Mouse (Mus musculus) forebrain, embryonic 14.5 days (tissue): ENCODE measurements around the gene 4930503B20Rik. TPM values are rescaled to one million over a fixed set of nuclear protein-coding genes. Genes with fewer than 3 reads are reported as not detected.
A peak's percentile ranks its signal among the peaks of the same experiment; 100 is the strongest.

Source experiments
- ATAC-seq: fragments of 200-750 bp; cut with Nextera tagmentation; 2 replicates; pipeline ENCODE4 v1.8.0; 2017; ENCODE audit warnings: mild to moderate bottlenecking, moderate library complexity
- DNase-seq: peaks from one replicate; pipeline ENCODE4 v3.0.0-alpha.2; 2015; ENCODE audit warnings: low spot score
- H3K27ac ChIP-seq: fragments of 300-500 bp; sonication (generic); 2 replicates; pipeline ENCODE4 v1.5.1; 2014; ENCODE audit warnings: low read depth, mild to moderate bottlenecking, control low read depth, low read length, moderate library complexity
- H3K27me3 ChIP-seq: fragments of 300-500 bp; sonication (generic); replicated peaks from 2 replicates; pipeline ENCODE4 v1.6.1; 2014; ENCODE audit warnings: low read length, control low read depth, mixed read lengths; ENCODE audit not compliant: control insufficient read depth, insufficient read depth
- H3K36me3 ChIP-seq: fragments of 300-500 bp; sonication (generic); 2 replicates; pipeline ENCODE4 v1.6.1; 2014; ENCODE audit warnings: low read length, control low read depth; ENCODE audit not compliant: control insufficient read depth, insufficient read depth
- H3K4me1 ChIP-seq: fragments of 300-500 bp; sonication (generic); 2 replicates; pipeline ENCODE4 v1.6.1; 2014; ENCODE audit warnings: antibody characterized with exemption, low read length, control low read depth; ENCODE audit not compliant: control insufficient read depth, insufficient read depth
- H3K4me2 ChIP-seq: fragments of 300-500 bp; sonication (generic); 2 replicates; pipeline ENCODE4 v1.6.1; 2014; ENCODE audit warnings: mild to moderate bottlenecking, control low read depth, low read length
- H3K4me3 ChIP-seq: fragments of 300-500 bp; sonication (generic); 2 replicates; pipeline ENCODE4 v1.5.1; 2014; ENCODE audit warnings: low read depth, low read length, control low read depth
- H3K9ac ChIP-seq: fragments of 300-500 bp; sonication (generic); 2 replicates; pipeline ENCODE4 v1.6.1; 2014; ENCODE audit warnings: mild to moderate bottlenecking, low read length, control low read depth, moderate library complexity
- H3K9me3 ChIP-seq: fragments of 300-500 bp; sonication (generic); replicated peaks from 2 replicates; pipeline ENCODE4 v1.6.1; 2016; ENCODE audit warnings: low read length, control low read depth, mixed read lengths; ENCODE audit not compliant: control insufficient read depth
- WGBS: fragments of 180-500 bp; shearing (Covaris S2); extraction: QIAGEN DNeasy Blood & Tissue Kit; methylation state at CpG from one replicate; pipeline ENCODE4 v1.1.7; 2014; 5-methylcytosine and 5-hydroxymethylcytosine counted together
- polyA plus RNA-seq: library from polyadenylated mRNA; unstranded; fragments of >200 nt; fragmentation: Nextera tagmentation; extraction: Ambion mirVana; gene quantifications from 2 replicates; pipeline ENCODE4 v1.2.1, GENCODE M21; 2014

Gene 4930503B20Rik
- polyA plus RNA-seq, 1 experiment from 2014 or later: not detected

- DNase-seq (no peak), ATAC-seq (no peak)
- H3K9ac ChIP-seq: no peak overlapping the region
- H3K27ac ChIP-seq: no peak overlapping the region
- H3K4me2 ChIP-seq: no peak overlapping the region
- H3K4me1 ChIP-seq: no peaks in the 10 kb centered on the region
- H3K27me3 ChIP-seq: no peaks in the 10 kb centered on the region
- 74% methylated on average over 5 of the region's 5 CpGs for WGBS
- no peaks in the 10 kb centered on the region for H3K9me3 ChIP-seq
- no peak overlapping the region for H3K4me3 ChIP-seq
- no peaks in the 10 kb centered on the region for H3K36me3 ChIP-seq
Observed at GRCm38 (mm10) chr3:146616533-146617283, 34.4 kb downstream of the 4930503B20Rik start.

GRCm38 (mm10) chr3:146615496-146615895 lies 35.6 kb downstream of the 4930503B20Rik start, which contains the start of gene Dnase2b:
Gene Dnase2b (minus strand): TSS chr3:146615596.
- DNase-seq (no peak), ATAC-seq (no peak)
- H3K36me3 ChIP-seq: no peaks in the 10 kb centered on the region
- no peaks in the 10 kb centered on the region for H3K4me1 ChIP-seq
- no peak within 1 kb of the TSS for H3K4me3 ChIP-seq
- H3K27me3 ChIP-seq: no peaks in the 10 kb centered on the region
- no peak within 1 kb of the TSS for H3K9ac ChIP-seq
- H3K4me2 ChIP-seq: no peak within 1 kb of the TSS
- no peak within 1 kb of the TSS for H3K27ac ChIP-seq
- no peaks in the 10 kb centered on the region for H3K9me3 ChIP-seq
- WGBS: 95% methylated on average over 4 of the region's 4 CpGs

GRCm38 (mm10) chr3:146611821-146612220 lies 39.3 kb downstream of the 4930503B20Rik start:
- ATAC-seq (no peak), DNase-seq (no peak)
- WGBS: 92% methylated on average over 4 of the region's 4 CpGs
- Histone ChIP-seq H3K9me3 (no peaks in the 10 kb centered on the region), H3K36me3 (no peaks in the 10 kb centered on the region), H3K27ac (no peak overlapping the region), H3K4me1 (peaks cover 3% of the 10 kb centered on the region; the same call in 1 of the 2 replicates), H3K4me3 (no peak overlapping the region), H3K4me2 (no peak overlapping the region), H3K27me3 (no peaks in the 10 kb centered on the region), H3K9ac (no peak overlapping the region)

- Histone ChIP-seq H3K4me1 (peaks cover 3% of the 10 kb centered on the region; the same call in 1 of the 2 replicates), H3K27ac (no peak overlapping the region), H3K9me3 (no peaks in the 10 kb centered on the region), H3K27me3 (no peaks in the 10 kb centered on the region), H3K4me2 (no peak overlapping the region), H3K4me3 (no peak overlapping the region), H3K9ac (no peak overlapping the region), H3K36me3 (no peaks in the 10 kb centered on the region)
- ATAC-seq (no peak), DNase-seq (no peak)
- WGBS: 70% methylated on average over 4 of the region's 4 CpGs
Observed at GRCm38 (mm10) chr3:146611261-146611660, 39.9 kb downstream of the 4930503B20Rik start.

GRCm38 (mm10) chr3:146610322-146610721 lies 40.8 kb downstream of the 4930503B20Rik start:
- ATAC-seq (no peak), DNase-seq (no peak)
- Histone ChIP-seq H3K4me1 (peaks cover 3% of the 10 kb centered on the region; the same call in 1 of the 2 replicates), H3K36me3 (no peaks in the 10 kb centered on the region), H3K4me3 (no peak overlapping the region), H3K27me3 (no peaks in the 10 kb centered on the region), H3K27ac (no peak overlapping the region), H3K4me2 (no peak overlapping the region), H3K9me3 (no peaks in the 10 kb centered on the region), H3K9ac (no peak overlapping the region)
- 78% methylated on average over 10 of the region's 10 CpGs for WGBS

- Histone ChIP-seq H3K9me3 (no peaks in the 10 kb centered on the region), H3K27me3 (no peaks in the 10 kb centered on the region), H3K4me1 (peaks cover 3% of the 10 kb centered on the region; the same call in 1 of the 2 replicates), H3K36me3 (no peaks in the 10 kb centered on the region), H3K4me2 (no peak overlapping the region), H3K27ac (no peak overlapping the region; the same call in 1 of the 2 replicates), H3K4me3 (no peak overlapping the region), H3K9ac (no peak overlapping the region)
- peak; percentile 66 for DNase-seq
- ATAC-seq: peak; percentile 44; the same call in 1 of the 2 replicates
- 13% methylated on average over 1 of the region's 1 CpGs for WGBS
Observed at GRCm38 (mm10) chr3:146607368-146607767, 43.7 kb downstream of the 4930503B20Rik start.

GRCm38 (mm10) chr3:146604647-146605046 lies 46.5 kb downstream of the 4930503B20Rik start:
- Histone ChIP-seq H3K4me3 (no peak overlapping the region), H3K4me2 (no peak overlapping the region), H3K9ac (no peak overlapping the region), H3K27me3 (no peaks in the 10 kb centered on the region), H3K9me3 (no peaks in the 10 kb centered on the region), H3K36me3 (no peaks in the 10 kb centered on the region), H3K27ac (no peak overlapping the region), H3K4me1 (peaks cover 3% of the 10 kb centered on the region; the same call in 1 of the 2 replicates)
- 86% methylated on average over 9 of the region's 9 CpGs for WGBS
- DNase-seq (no peak), ATAC-seq (no peak)

GRCm38 (mm10) chr3:146602531-146602930 lies 48.6 kb downstream of the 4930503B20Rik start:
- whole genome bisulfite sequencing: 89% methylated on average over 3 of the region's 3 CpGs
- no peak overlapping the region for H3K27ac ChIP-seq
- no peak overlapping the region for H3K4me3 ChIP-seq
- no peak overlapping the region for H3K4me2 ChIP-seq
- H3K36me3 ChIP-seq: no peaks in the 10 kb centered on the region
- no peak overlapping the region for H3K9ac ChIP-seq
- no peaks in the 10 kb centered on the region for H3K9me3 ChIP-seq
- ATAC-seq (no peak), DNase-seq (no peak)
- peaks cover 2% of the 10 kb centered on the region; the same call in 1 of the 2 replicates for H3K4me1 ChIP-seq
- no peaks in the 10 kb centered on the region for H3K27me3 ChIP-seq

GRCm38 (mm10) chr3:146601205-146601604 lies 49.9 kb downstream of the 4930503B20Rik start:
- Histone ChIP-seq H3K4me2 (no peak overlapping the region), H3K9me3 (no peaks in the 10 kb centered on the region), H3K4me3 (no peak overlapping the region), H3K4me1 (no peaks in the 10 kb centered on the region), H3K36me3 (no peaks in the 10 kb centered on the region), H3K27ac (no peak overlapping the region), H3K9ac (no peak overlapping the region), H3K27me3 (no peaks in the 10 kb centered on the region)
- ATAC-seq (no peak), DNase-seq (no peak)
- 83% methylated on average over 2 of the region's 2 CpGs for WGBS
